ENCODE assay signal across 7 mouse cellular contexts in the genomic region with DNA sequence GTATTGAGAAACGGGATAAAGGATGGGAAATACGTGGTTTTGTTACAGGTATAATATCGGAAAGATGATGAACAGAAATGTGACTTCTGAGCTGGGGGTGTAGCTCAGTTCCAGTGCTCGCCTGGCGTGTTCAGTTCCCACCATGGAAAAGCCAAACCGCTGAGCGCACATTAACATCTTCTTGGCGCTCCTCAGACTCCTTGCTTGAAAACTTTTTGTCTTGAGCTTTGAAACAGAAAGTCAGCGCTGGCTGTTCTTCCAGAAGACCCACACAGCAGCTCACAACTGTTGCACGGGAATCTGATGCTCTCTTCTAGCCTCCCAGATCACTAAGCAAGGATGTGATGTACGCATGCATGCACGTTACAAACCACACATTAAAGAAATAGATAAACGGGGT. TPM values are rescaled to one million over a fixed set of nuclear protein-coding genes. Genes with fewer than 3 reads are reported as not detected.
DNase-seq lines count a peak whose midpoint lies in the region; ATAC-seq lines count a peak whose summit lies in the region.

No protein-coding gene starts in this region.

- no peak overlapping the region for H3K27ac ChIP-seq in forebrain, embryonic 14.5 days (ENCODE audit: low read depth, low read length)
- no peak overlapping the region for H3K27ac ChIP-seq in liver, embryonic 11.5 days (ENCODE audit: low read depth, low read length)

- peak overlapping the region; percentile 70 for H3K4me2 ChIP-seq in forebrain, embryonic 14.5 days (ENCODE audit: low read length)
- H3K4me2 ChIP-seq in liver, embryonic 11.5 days = peak overlapping the region; percentile 69

- H3K9me3 ChIP-seq in forebrain, embryonic 14.5 days (replicated peaks; ENCODE audit: control insufficient read depth, low read length) = no peaks in the 10 kb centered on the region
- no peaks in the 10 kb centered on the region for H3K9me3 ChIP-seq in liver, embryonic 11.5 days (ENCODE audit: control insufficient read depth, low read length)

- peak overlapping the region; percentile 95 for H3K9ac ChIP-seq in forebrain, embryonic 14.5 days (ENCODE audit: low read length)
- H3K9ac ChIP-seq in liver, embryonic 11.5 days (ENCODE audit: low read depth, low read length) = peak overlapping the region; percentile 93

- ATAC-seq in forebrain, embryonic 14.5 days = no peak
- no peak for ATAC-seq in liver, embryonic 11.5 days (replicated peaks; ENCODE audit: low FRiP score)

- peaks cover 13% of the 10 kb centered on the region for H3K4me1 ChIP-seq in forebrain, embryonic 14.5 days (ENCODE audit: control insufficient read depth, insufficient read depth, low read length)
- H3K4me1 ChIP-seq in liver, embryonic 11.5 days (replicated peaks; ENCODE audit: control insufficient read depth, insufficient read depth, low read length) = peaks cover 19% of the 10 kb centered on the region

- DNase-seq in thymus, postnatal 0 days (ENCODE audit: low spot score) = peak; percentile 15
- DNase-seq in thymus, postnatal 10 days (ENCODE audit: low spot score in 2 of 2) = no peak
- peak; percentile 42 for DNase-seq in forebrain, embryonic 14.5 days (ENCODE audit: low spot score)
- DNase-seq in liver, embryonic 11.5 days (ENCODE audit: low spot score) = no peak
- DNase-seq in cerebellum, postnatal 14 days = no peak
- no peak for DNase-seq in gastrocnemius, adult 18-20 months (ENCODE audit: low spot score)
- no peak for DNase-seq in gastrocnemius, postnatal 36 days

- H3K27me3 ChIP-seq in forebrain, embryonic 14.5 days (replicated peaks; ENCODE audit: control insufficient read depth, insufficient read depth, low read length) = no peaks in the 10 kb centered on the region
- H3K27me3 ChIP-seq in liver, embryonic 11.5 days (replicated peaks; ENCODE audit: control insufficient read depth, insufficient read depth, low read length) = no peaks in the 10 kb centered on the region

- intact Hi-C loops in gastrocnemius, postnatal 36 days (cut with DNase I) = no loop called here

- H3K4me3 ChIP-seq in forebrain, embryonic 14.5 days (ENCODE audit: low read depth, low read length) = peak overlapping the region; percentile 88
- H3K4me3 ChIP-seq in liver, embryonic 11.5 days (ENCODE audit: low read depth, low read length) = peak overlapping the region; percentile 95

- 22% methylated on average over 13 of the region's 13 CpGs for WGBS in forebrain, embryonic 14.5 days
- 28% methylated on average over 13 of the region's 13 CpGs for WGBS in liver, embryonic 11.5 days

- 0 out of 2 replicates have a peak, but pooled peaks cover 3% of the 10 kb centered on the region for H3K36me3 ChIP-seq in forebrain, embryonic 14.5 days (ENCODE audit: control insufficient read depth, insufficient read depth, low read length)
- peaks cover 4% of the 10 kb centered on the region for H3K36me3 ChIP-seq in liver, embryonic 11.5 days (ENCODE audit: control insufficient read depth, insufficient read depth, low read length)

RNA-seq across cellular contexts. Expression of a gene that starts 1.2 kb away (rescaled TPM):
- polyA plus RNA-seq in thymus, postnatal 0 days (2015; fragmentation: Nextera tagmentation; extraction: Ambion mirVana) = 110 and 125 TPM in 2 replicates
- 72.4 and 82.6 TPM in 2 replicates for polyA plus RNA-seq in forebrain, embryonic 14.5 days (2014; fragmentation: Nextera tagmentation; extraction: Ambion mirVana)
- polyA plus RNA-seq in liver, embryonic 11.5 days (2014; fragmentation: Nextera tagmentation; extraction: Ambion mirVana) = 121 and 130 TPM in 2 replicates
- under 1 TPM; 0.39 to 0.50 TPM for total RNA-seq in gastrocnemius, adult 18-20 months (2021)
- total RNA-seq in gastrocnemius, postnatal 36 days (2021) = 1 to 10 TPM in 1 of 2 experiments, under 1 TPM in 1; 0.91 to 1.4 TPM

RNA-seq across cellular contexts. Expression of a gene that starts 41.2 kb away (rescaled TPM):
- 332 and 397 TPM in 2 replicates for polyA plus RNA-seq in thymus, postnatal 0 days (2015; fragmentation: Nextera tagmentation; extraction: Ambion mirVana)
- 91.2 and 96.6 TPM in 2 replicates for polyA plus RNA-seq in forebrain, embryonic 14.5 days (2014; fragmentation: Nextera tagmentation; extraction: Ambion mirVana)
- 200 and 213 TPM in 2 replicates for polyA plus RNA-seq in liver, embryonic 11.5 days (2014; fragmentation: Nextera tagmentation; extraction: Ambion mirVana)
- total RNA-seq in gastrocnemius, adult 18-20 months (2021) = 1 to 10 TPM; 3.9 to 4.1 TPM
- 1 to 10 TPM; 7.6 to 9.0 TPM for total RNA-seq in gastrocnemius, postnatal 36 days (2021)

RNA-seq across cellular contexts. Expression of a gene that starts 41.4 kb away (rescaled TPM):
- 20.4 and 21.8 TPM in 2 replicates for polyA plus RNA-seq in thymus, postnatal 0 days (2015; fragmentation: Nextera tagmentation; extraction: Ambion mirVana)
- polyA plus RNA-seq in forebrain, embryonic 14.5 days (2014; fragmentation: Nextera tagmentation; extraction: Ambion mirVana) = 11.9 and 12.5 TPM in 2 replicates
- polyA plus RNA-seq in liver, embryonic 11.5 days (2014; fragmentation: Nextera tagmentation; extraction: Ambion mirVana) = 10.0 and 10.9 TPM in 2 replicates
- total RNA-seq in gastrocnemius, adult 18-20 months (2021) = 1 to 10 TPM; 3.3 to 5.0 TPM
- 1 to 10 TPM; 2.6 to 3.9 TPM for total RNA-seq in gastrocnemius, postnatal 36 days (2021)

Comparison
In these comparisons a context has a peak if more than half of its experiments do, and no peak if none do; other contexts are left out.
1. DNase-seq: peak in thymus, postnatal 0 days (single experiment) and forebrain, embryonic 14.5 days (single experiment); none in thymus, postnatal 10 days (0 of 2), liver, embryonic 11.5 days (single experiment), cerebellum, postnatal 14 days (0 of 2), gastrocnemius, adult 18-20 months (single experiment) and gastrocnemius, postnatal 36 days (0 of 2).